Mouse (Mus musculus): ENCODE results near the gene Taf12.

Gene Taf12

GRCm38 (mm10) chr4:132311209-132311608 is 37.0 kb downstream of the Taf12 start:
- DNase-seq (ENCODE audit: low spot score): no peak

- DNase-seq (ENCODE audit: low spot score): no peak
These were observed 37.6 kb downstream of the Taf12 start for GRCm38 (mm10) chr4:132311801-132312200.

- DNase-seq (ENCODE audit: low spot score): no peak
These were observed 38.5 kb downstream of the Taf12 start for GRCm38 (mm10) chr4:132312627-132313026.

GRCm38 (mm10) chr4:132315711-132316110 is 41.5 kb downstream of the Taf12 start:
- no peak for DNase-seq (ENCODE audit: low spot score)

GRCm38 (mm10) chr4:132326481-132326880 is 52.3 kb downstream of the Taf12 start:
- DNase-seq (ENCODE audit: low spot score): no peak

- no peak for DNase-seq (ENCODE audit: low spot score)
These were observed 54.3 kb downstream of the Taf12 start for GRCm38 (mm10) chr4:132328391-132328982.

GRCm38 (mm10) chr4:132329115-132329834 is 55.1 kb downstream of the Taf12 start, which contains the start of gene Trnau1ap:
Gene Trnau1ap, minus strand, starts transcription at chr4:132329538.
- DNase-seq (ENCODE audit: low spot score): no peak

- no peak for DNase-seq (ENCODE audit: low spot score)
These were observed 55.7 kb downstream of the Taf12 start for GRCm38 (mm10) chr4:132329835-132330354.

GRCm38 (mm10) chr4:132331960-132332359 is 57.8 kb downstream of the Taf12 start:
- DNase-seq (ENCODE audit: low spot score): no peak

- DNase-seq (ENCODE audit: low spot score): no peak
These were observed 58.7 kb downstream of the Taf12 start for GRCm38 (mm10) chr4:132332880-132333279.

GRCm38 (mm10) chr4:132338943-132339342 is 64.8 kb downstream of the Taf12 start:
- no peak for DNase-seq (ENCODE audit: low spot score)

GRCm38 (mm10) chr4:132341451-132341850 is 67.3 kb downstream of the Taf12 start:
- DNase-seq (ENCODE audit: low spot score): no peak

GRCm38 (mm10) chr4:132344403-132345134 is 70.4 kb downstream of the Taf12 start:
- DNase-seq (ENCODE audit: low spot score): no peak
